Mouse (Mus musculus): Measurements from ENCODE around the gene A430078G23Rik. TPM values are rescaled to one million over a fixed set of nuclear protein-coding genes. Genes with fewer than 3 reads are reported as not detected.
"Not testable (repeated sequence)": the region's sequence is repeated elsewhere in the genome, so short reads cannot be mapped to it uniquely, and the experiment has no call there.

A430078G23Rik gene
- polyA plus RNA-seq, 1 experiment from 2014 or later = 0.15 TPM

DNA sequence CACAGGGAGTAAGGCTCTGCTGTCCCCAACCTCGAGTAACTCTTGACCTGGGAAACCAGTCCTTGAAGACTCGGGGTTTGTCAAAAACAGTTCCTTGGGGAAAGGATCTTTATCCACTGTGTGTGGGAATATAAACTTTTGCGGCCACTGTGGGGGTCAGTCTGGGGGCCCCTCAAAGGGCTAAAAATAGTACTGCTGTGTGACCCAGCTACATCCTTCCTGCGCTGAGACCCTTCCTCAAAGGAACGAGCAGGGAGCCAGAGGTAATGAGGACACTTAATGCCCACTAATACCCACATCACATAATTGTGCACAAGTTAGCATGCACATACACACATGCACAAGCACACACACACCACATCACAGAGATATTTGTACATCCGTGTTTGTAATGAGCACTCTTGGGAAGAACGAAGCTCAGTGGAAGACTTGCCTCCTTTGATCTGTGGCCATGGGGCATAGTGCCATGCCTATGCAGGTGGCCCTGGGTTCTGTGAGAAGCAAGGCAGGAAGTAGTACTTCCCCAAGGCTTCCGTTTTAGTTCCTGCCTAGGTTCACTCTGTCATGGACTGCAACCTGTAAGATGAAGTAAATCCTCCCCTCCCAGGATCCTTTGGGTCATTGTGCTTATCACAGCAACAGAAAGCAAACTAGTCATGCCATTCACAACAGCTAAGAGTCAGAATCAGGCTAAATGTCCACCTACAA, 25.5 kb upstream of the A430078G23Rik start:
- no peak for ATAC-seq (ENCODE audit: insufficient number of reproducible peaks, insufficient read depth, low FRiP score, low TSS enrichment, low read depth)
- Histone ChIP-seq H3K36me3 (no peaks in the 10 kb centered on the region), H3K27me3 (no peaks in the 10 kb centered on the region), H3K4me1 (replicated peaks) (no peaks in the 10 kb centered on the region), H3K4me2 (no peak overlapping the region), H3K9ac (replicated peaks) (no peak overlapping the region), H3K9me3 (no peaks in the 10 kb centered on the region), H3K4me3 (replicated peaks) (no peak overlapping the region), H3K27ac (no peak overlapping the region)
- WGBS = 71% methylated on average over 8 of the region's 8 CpGs

DNA sequence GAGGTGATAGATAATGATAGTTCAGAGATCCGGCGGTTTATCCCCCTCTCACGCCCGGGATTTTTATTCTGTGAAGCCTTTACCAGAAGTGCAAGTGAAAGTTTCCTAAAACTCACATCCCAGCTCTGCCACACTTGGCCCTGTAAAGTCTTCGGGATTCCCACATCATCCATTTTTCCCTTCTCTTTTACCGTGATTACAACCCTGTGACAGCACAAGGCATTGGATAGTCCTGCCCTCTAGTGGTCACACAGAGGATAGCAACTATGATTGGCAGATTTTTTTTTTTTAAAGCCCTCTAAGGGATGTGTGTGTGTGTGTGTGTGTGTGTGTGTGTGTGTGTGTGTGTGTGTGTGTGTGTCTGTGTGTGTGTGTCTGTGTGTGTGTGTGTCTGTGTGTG, 22.6 kb upstream of the A430078G23Rik start:
- Histone ChIP-seq H3K9ac (replicated peaks) (no peak overlapping the region), H3K9me3 (no peaks in the 10 kb centered on the region), H3K27me3 (no peaks in the 10 kb centered on the region), H3K4me3 (replicated peaks) (no peak overlapping the region), H3K36me3 (no peaks in the 10 kb centered on the region), H3K27ac (no peak overlapping the region), H3K4me2 (no peak overlapping the region), H3K4me1 (replicated peaks) (no peaks in the 10 kb centered on the region)
- WGBS = 48% methylated on average over 6 of the region's 6 CpGs
- no peak for ATAC-seq (ENCODE audit: insufficient number of reproducible peaks, insufficient read depth, low FRiP score, low TSS enrichment, low read depth)

DNA sequence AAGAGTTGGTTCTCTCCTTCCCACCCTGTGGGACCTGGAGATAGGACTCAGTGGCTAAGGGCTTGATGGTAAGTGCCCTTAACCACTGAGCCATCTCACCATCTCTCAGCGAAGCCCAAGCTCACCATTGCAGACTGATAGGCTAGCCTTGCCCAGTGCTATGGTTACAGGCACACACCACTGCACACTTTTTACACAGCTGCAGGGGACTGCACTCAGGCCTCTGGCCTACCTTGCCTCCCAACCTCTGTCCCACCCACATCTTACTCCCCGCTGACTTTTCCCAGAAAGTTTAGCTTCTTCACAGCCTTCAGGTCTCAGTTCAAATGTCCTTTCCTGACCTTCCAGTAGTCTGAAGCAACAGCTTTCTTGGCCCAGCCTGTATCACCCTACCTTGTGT, 21.5 kb upstream of the A430078G23Rik start:
- Histone ChIP-seq H3K27me3 (no peaks in the 10 kb centered on the region), H3K4me2 (no peak overlapping the region), H3K27ac (no peak overlapping the region), H3K4me1 (replicated peaks) (no peaks in the 10 kb centered on the region), H3K9ac (replicated peaks) (no peak overlapping the region; the same call in 1 of the 2 replicates), H3K36me3 (no peaks in the 10 kb centered on the region), H3K4me3 (replicated peaks) (no peak overlapping the region), H3K9me3 (no peaks in the 10 kb centered on the region)
- ATAC-seq (ENCODE audit: insufficient number of reproducible peaks, insufficient read depth, low FRiP score, low TSS enrichment, low read depth) = no peak
- 73% methylated on average over 2 of the region's 2 CpGs for WGBS

DNA sequence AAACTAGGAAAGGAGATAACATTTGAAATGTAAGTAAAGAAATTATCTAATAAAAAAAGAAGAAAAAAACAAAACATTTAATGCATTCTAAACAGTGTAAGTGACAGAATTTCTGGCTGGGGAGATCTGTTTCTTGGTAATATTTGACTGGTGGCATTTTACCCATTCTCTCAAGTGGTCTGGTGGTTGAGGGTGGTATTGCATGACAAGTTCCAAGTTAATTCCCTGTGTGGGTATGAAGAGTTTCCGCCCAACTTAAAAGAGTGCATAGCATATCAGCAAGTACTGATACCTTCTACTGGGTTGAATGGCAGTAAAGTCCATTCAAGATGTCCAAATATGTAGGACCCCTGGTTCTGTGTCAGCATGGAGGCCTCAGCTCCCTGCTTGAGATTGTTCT, 17.3 kb upstream of the A430078G23Rik start:
- ATAC-seq (ENCODE audit: insufficient number of reproducible peaks, insufficient read depth, low FRiP score, low TSS enrichment, low read depth) = no peak

DNA sequence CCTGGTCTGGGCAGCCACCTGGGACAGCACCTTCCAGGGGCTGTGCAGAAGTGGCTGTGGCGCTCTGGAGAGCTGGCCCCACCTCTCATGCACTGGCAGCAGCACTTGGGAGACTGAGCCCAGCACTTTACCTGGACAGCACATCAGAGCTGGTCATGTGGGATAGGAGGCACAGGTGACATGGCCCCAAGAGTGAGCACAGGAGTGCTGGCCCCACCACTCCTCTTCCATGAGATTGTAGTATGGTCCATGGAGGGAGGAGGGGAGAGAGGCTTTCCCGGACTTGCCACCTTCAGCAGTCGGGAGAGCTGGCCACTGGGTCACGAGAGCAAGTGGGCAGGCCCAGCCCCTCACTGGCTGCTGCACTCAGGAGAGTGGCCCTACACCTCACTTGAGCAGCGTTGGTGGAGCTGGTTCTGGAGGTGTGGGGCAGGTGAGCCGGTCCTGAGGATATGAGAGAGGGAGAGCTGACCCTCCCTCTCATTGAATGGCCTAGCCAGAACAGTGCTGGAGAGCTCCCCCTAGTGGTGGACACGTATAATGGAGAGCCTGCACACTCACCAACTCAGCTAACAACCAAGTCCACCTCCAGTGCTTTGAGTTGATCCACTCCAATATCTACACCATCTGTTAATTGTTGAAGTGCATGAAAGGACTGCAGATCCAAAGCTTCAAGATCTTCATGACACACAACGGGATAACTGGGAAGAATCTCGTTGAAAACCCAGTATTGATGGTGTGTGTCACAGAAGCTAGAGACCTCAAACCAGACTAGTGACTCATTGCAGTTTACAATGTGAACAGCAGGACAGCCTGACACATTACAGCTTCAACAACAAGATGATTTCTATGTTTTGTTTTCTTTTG, 16.3 kb upstream of the A430078G23Rik start:
- no peak overlapping the region for H3K9ac ChIP-seq (replicated peaks)
- H3K4me2 ChIP-seq = no peak overlapping the region
- no peaks in the 10 kb centered on the region for H3K9me3 ChIP-seq
- no peak overlapping the region for H3K4me3 ChIP-seq (replicated peaks)
- H3K4me1 ChIP-seq (replicated peaks) = no peaks in the 10 kb centered on the region
- ATAC-seq (ENCODE audit: insufficient number of reproducible peaks, insufficient read depth, low FRiP score, low TSS enrichment, low read depth) = peak; percentile 52; the same call in 1 of the 2 replicates
- H3K36me3 ChIP-seq = no peaks in the 10 kb centered on the region
- H3K27me3 ChIP-seq = no peaks in the 10 kb centered on the region
- no peak overlapping the region for H3K27ac ChIP-seq
- 64% methylated on average over 9 of the region's 9 CpGs for WGBS

More for the DNA sequence above, 17.3 kb upstream of the A430078G23Rik start:
- no peaks in the 10 kb centered on the region for H3K27me3 ChIP-seq
- WGBS = 86% methylated on average over 1 of the region's 1 CpGs
- H3K36me3 ChIP-seq = no peaks in the 10 kb centered on the region
- no peak overlapping the region for H3K9ac ChIP-seq (replicated peaks)
- no peak overlapping the region for H3K27ac ChIP-seq
- H3K4me3 ChIP-seq (replicated peaks) = no peak overlapping the region
- no peaks in the 10 kb centered on the region for H3K4me1 ChIP-seq (replicated peaks)
- no peak overlapping the region for H3K4me2 ChIP-seq
- H3K9me3 ChIP-seq = no peaks in the 10 kb centered on the region

DNA sequence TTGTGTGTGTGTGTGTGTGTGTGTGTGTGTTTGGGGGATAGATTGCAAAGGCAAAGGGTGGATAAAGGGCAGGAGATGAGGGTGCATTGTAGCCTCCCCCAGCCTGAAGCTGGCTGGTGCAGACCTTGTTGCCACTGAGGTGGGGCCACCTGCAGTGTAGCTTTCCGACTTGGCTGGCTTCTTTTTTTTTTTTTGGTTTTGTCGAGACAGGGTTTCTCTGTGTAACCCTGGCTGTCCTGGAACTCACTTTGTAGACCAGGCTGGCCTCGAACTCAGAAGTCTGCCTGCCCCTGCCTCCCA, 15.7 kb upstream of the A430078G23Rik start:
- 84% methylated on average over 3 of the region's 3 CpGs for WGBS
- H3K4me1 ChIP-seq (replicated peaks); H3K27ac ChIP-seq; H3K4me3 ChIP-seq (replicated peaks); H3K9ac ChIP-seq (replicated peaks); H3K36me3 ChIP-seq; H3K27me3 ChIP-seq; ATAC-seq (ENCODE audit: insufficient number of reproducible peaks, insufficient read depth, low FRiP score, low TSS enrichment, low read depth); H3K4me2 ChIP-seq; H3K9me3 ChIP-seq: not testable (repeated sequence)

DNA sequence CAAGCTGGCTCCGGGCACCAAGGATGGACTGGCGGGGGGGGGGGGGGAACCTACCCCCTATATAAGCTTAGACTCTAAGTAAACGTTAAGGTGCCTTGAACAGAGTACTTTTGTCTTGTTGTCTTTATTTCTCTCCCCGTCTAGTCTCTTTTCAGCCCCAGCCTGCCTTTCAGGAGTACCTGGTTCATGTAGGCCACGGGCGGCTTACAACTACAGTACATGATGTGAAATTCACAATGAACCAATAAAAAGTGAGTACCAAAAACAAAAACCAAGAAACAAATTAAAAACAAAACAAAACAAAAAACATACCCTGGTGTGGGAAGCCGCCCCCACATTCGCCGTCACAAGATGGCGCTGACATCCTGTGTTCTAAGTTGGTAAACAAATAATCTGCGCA, 15.2 kb upstream of the A430078G23Rik start:
- 95% methylated on average over 11 of the region's 11 CpGs for WGBS
- no peak for ATAC-seq (ENCODE audit: insufficient number of reproducible peaks, insufficient read depth, low FRiP score, low TSS enrichment, low read depth)
- Histone ChIP-seq H3K9me3 (no peaks in the 10 kb centered on the region), H3K9ac (replicated peaks) (no peak overlapping the region), H3K4me2 (no peak overlapping the region), H3K27me3 (no peaks in the 10 kb centered on the region), H3K36me3 (no peaks in the 10 kb centered on the region), H3K4me1 (replicated peaks) (no peaks in the 10 kb centered on the region), H3K27ac (no peak overlapping the region), H3K4me3 (replicated peaks) (no peak overlapping the region)

DNA sequence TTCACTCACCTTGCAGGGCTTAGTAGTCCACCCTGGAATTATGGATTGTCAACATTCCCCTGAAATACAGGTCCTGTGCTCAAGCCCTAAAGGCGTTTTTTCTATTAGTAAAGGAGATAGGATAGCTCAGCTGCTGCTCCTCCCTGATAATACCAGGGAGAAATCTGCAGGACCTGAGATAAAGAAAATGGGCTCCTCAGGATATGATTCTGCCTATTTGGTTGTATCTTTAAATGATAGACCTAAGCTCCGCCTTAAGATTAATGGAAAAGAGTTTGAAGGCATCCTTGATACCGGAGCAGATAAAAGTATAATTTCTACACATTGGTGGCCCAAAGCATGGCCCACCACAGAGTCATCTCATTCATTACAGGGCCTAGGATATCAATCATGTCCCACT, 12.5 kb upstream of the A430078G23Rik start:
- WGBS = 89% methylated on average over 3 of the region's 3 CpGs
- not testable (repeated sequence) for H3K4me2 ChIP-seq; H3K27ac ChIP-seq; H3K4me1 ChIP-seq (replicated peaks); H3K4me3 ChIP-seq (replicated peaks); ATAC-seq (ENCODE audit: insufficient number of reproducible peaks, insufficient read depth, low FRiP score, low TSS enrichment, low read depth); H3K9ac ChIP-seq (replicated peaks); H3K36me3 ChIP-seq; H3K9me3 ChIP-seq; H3K27me3 ChIP-seq

- Histone ChIP-seq H3K27me3 (no peaks in the 10 kb centered on the region), H3K27ac (no peak overlapping the region), H3K4me3 (replicated peaks) (no peak overlapping the region), H3K4me1 (replicated peaks) (no peaks in the 10 kb centered on the region), H3K36me3 (no peaks in the 10 kb centered on the region), H3K9me3 (no peaks in the 10 kb centered on the region), H3K9ac (replicated peaks) (no peak overlapping the region), H3K4me2 (no peak overlapping the region)
- no peak for ATAC-seq (ENCODE audit: insufficient number of reproducible peaks, insufficient read depth, low FRiP score, low TSS enrichment, low read depth)
- WGBS = 98% methylated on average over 6 of the region's 6 CpGs
These were observed 7.9 kb upstream of the A430078G23Rik start for GRCm38 (mm10) chr8:3345337-3345736.

DNA sequence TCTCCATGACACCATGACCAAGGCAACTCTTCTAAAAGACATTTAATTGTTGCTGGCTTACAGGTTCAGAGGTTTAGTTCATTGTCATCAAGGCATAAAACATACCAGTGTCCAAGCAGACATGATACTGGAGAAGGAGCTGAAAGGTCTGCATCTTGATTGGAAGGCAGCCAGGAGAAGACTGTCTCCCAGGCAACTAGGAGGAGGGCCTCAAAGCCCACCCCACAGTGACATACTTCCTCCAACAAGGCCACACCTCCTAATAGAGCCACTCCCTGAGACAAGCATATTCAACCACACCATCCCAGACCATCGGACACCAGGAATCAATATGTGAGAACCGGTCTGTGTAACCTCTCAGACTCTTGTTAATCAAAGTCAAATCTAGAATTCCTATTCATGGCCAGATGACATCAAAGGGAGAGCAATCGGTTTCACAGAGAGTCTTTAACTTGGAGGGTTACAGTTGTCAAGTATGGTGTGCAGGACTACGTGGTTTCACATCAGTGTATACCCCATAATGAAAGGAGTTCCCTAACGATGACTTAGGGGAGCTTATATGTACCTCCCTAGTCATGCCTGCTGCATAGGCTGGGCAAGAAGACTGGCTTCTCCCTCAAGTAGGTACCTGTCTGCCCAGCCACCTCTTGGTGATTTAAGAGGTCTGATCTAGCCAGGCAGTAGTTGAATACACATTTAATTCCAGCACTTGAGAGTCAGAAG, 6.4 kb upstream of the A430078G23Rik start:
- Histone ChIP-seq H3K9ac (replicated peaks) (no peak overlapping the region), H3K36me3 (no peaks in the 10 kb centered on the region), H3K4me3 (replicated peaks) (no peak overlapping the region), H3K27me3 (no peaks in the 10 kb centered on the region), H3K27ac (no peak overlapping the region), H3K4me1 (replicated peaks) (no peaks in the 10 kb centered on the region), H3K4me2 (no peak overlapping the region), H3K9me3 (no peaks in the 10 kb centered on the region)
- WGBS = 83% methylated on average over 5 of the region's 5 CpGs
- no peak for ATAC-seq (ENCODE audit: insufficient number of reproducible peaks, insufficient read depth, low FRiP score, low TSS enrichment, low read depth)

DNA sequence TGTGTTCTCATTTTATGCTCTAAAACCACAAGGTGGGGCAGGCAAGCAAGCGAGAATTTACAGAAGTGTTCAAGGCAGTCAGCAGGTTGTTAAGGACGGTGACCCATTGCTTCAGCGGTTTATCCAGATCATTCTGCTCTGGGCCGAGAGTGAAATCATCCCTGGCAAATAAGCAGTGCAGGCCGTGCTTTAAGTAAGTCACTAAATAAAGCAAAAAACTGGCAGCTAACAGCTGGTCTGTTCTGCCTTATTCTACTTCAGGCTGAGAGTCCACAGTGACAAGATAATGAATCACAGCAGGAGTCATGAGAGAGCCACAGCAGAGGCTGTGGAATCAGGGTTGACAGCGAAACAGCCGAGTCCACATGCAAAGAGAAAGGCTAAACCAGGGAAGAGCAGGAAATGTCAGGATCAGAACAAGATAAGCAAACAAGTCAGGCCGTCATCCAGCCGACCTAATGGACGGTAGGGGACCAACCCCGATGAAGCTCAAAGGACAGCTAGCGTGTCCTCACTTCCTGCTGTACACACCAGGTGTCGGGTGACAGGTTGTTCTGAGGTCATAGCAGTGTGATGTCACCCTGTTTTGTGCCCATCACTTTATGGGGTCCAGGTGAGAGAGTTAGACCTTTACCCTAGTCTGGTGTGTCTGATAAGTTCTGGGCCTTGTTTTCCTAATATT, 4.9 kb upstream of the A430078G23Rik start:
- ATAC-seq (ENCODE audit: insufficient number of reproducible peaks, insufficient read depth, low FRiP score, low TSS enrichment, low read depth) = no peak
- WGBS = 55% methylated on average over 13 of the region's 13 CpGs

More for the DNA sequence above, 4.9 kb upstream of the A430078G23Rik start:
- Histone ChIP-seq H3K27me3 (no peaks in the 10 kb centered on the region), H3K4me2 (no peak overlapping the region), H3K36me3 (no peaks in the 10 kb centered on the region), H3K9me3 (no peaks in the 10 kb centered on the region), H3K27ac (no peak overlapping the region), H3K4me3 (replicated peaks) (no peak overlapping the region), H3K4me1 (replicated peaks) (no peaks in the 10 kb centered on the region), H3K9ac (replicated peaks) (no peak overlapping the region)

All from limb, embryonic 12.5 days (tissue).